Mouse (Mus musculus): Measurements from ENCODE around the gene Nup85. TPM values are rescaled to one million over a fixed set of nuclear protein-coding genes. Genes with fewer than 3 reads are reported as not detected.
"Not testable (repeated sequence)": the region's sequence is repeated elsewhere in the genome, so short reads cannot be mapped to it uniquely, and the experiment has no call there.

Gene Nup85
- total RNA-seq (2021) = 10 to 100 TPM; 48.9 to 56.3 TPM
- long read RNA-seq, transcript Nup85-201 (19 exons, 2,230 nt) = major isoform, 22 of 37 reads
- long read RNA-seq, partial matches to known transcripts = 7 of 37 reads
- long read RNA-seq, other reads (novel, unspliced or antisense) = 8 of 37 reads

GRCm38 (mm10) chr11:115564064-115564809, at the start of gene Nup85:
TSS of gene Nup85 (plus strand) at chr11:115564434.
- peak; percentile 98 for DNase-seq (ENCODE audit: low spot score in 2 of 2)

GRCm38 (mm10) chr11:115515021-115515420, 49.2 kb upstream of the Nup85 start:
- DNase-seq (ENCODE audit: low spot score in 2 of 2) = no peak

- DNase-seq (ENCODE audit: low spot score in 2 of 2) = no peak
Observed at GRCm38 (mm10) chr11:115516942-115517341, 47.3 kb upstream of the Nup85 start.

- DNase-seq (ENCODE audit: low spot score in 2 of 2) = no peak
Observed at GRCm38 (mm10) chr11:115518693-115519092, 45.5 kb upstream of the Nup85 start.

- no peak for DNase-seq (ENCODE audit: low spot score in 2 of 2)
Observed at GRCm38 (mm10) chr11:115519581-115519980, 44.7 kb upstream of the Nup85 start.

- no peak for DNase-seq (ENCODE audit: low spot score in 2 of 2)
Observed at GRCm38 (mm10) chr11:115520218-115520617, 44.0 kb upstream of the Nup85 start.

- DNase-seq (ENCODE audit: low spot score in 2 of 2) = no peak
Observed at GRCm38 (mm10) chr11:115521080-115521479, 43.2 kb upstream of the Nup85 start.

GRCm38 (mm10) chr11:115522238-115522637, 42.0 kb upstream of the Nup85 start:
- no peak for DNase-seq (ENCODE audit: low spot score in 2 of 2)

- DNase-seq (ENCODE audit: low spot score in 2 of 2) = no peak
Observed at GRCm38 (mm10) chr11:115522703-115523102, 41.5 kb upstream of the Nup85 start.

GRCm38 (mm10) chr11:115526446-115526845, 37.8 kb upstream of the Nup85 start:
- not testable (repeated sequence) for DNase-seq (ENCODE audit: low spot score in 2 of 2)

- no peak for DNase-seq (ENCODE audit: low spot score in 2 of 2)
Observed at GRCm38 (mm10) chr11:115534759-115535371, 29.4 kb upstream of the Nup85 start.

GRCm38 (mm10) chr11:115535401-115536037, 28.7 kb upstream of the Nup85 start:
- peak; percentile 67 to 75 for DNase-seq (ENCODE audit: low spot score in 2 of 2)

- peak; percentile 99 for DNase-seq (ENCODE audit: low spot score in 2 of 2)
Observed at GRCm38 (mm10) chr11:115536038-115536681, 28.1 kb upstream of the Nup85 start, which contains the start of gene Sumo2. TSS of gene Sumo2 (minus strand) at chr11:115536276.

GRCm38 (mm10) chr11:115536856-115537568, 27.2 kb upstream of the Nup85 start:
- no peak for DNase-seq (ENCODE audit: low spot score in 2 of 2)

GRCm38 (mm10) chr11:115538045-115538444, 26.2 kb upstream of the Nup85 start:
- no peak for DNase-seq (ENCODE audit: low spot score in 2 of 2)

- no peak for DNase-seq (ENCODE audit: low spot score in 2 of 2)
Observed at GRCm38 (mm10) chr11:115543571-115543970, 20.7 kb upstream of the Nup85 start.

GRCm38 (mm10) chr11:115552783-115553182, 11.5 kb upstream of the Nup85 start:
- no peak for DNase-seq (ENCODE audit: low spot score in 2 of 2)

GRCm38 (mm10) chr11:115555717-115556116, 8.5 kb upstream of the Nup85 start:
- DNase-seq (ENCODE audit: low spot score in 2 of 2) = no peak

GRCm38 (mm10) chr11:115563406-115563805, 828 bp upstream of the Nup85 start:
- no peak for DNase-seq (ENCODE audit: low spot score in 2 of 2)

GRCm38 (mm10) chr11:115564961-115565360, 727 bp downstream of the Nup85 start:
- DNase-seq (ENCODE audit: low spot score in 2 of 2) = no peak

GRCm38 (mm10) chr11:115579080-115579479, 14.8 kb downstream of the Nup85 start:
- DNase-seq (ENCODE audit: low spot score in 2 of 2) = no peak

All from layer of hippocampus, postnatal 10 days (tissue).